Mouse (Mus musculus): Measurements from ENCODE around the gene Thnsl2.

Thnsl2 gene

DNA sequence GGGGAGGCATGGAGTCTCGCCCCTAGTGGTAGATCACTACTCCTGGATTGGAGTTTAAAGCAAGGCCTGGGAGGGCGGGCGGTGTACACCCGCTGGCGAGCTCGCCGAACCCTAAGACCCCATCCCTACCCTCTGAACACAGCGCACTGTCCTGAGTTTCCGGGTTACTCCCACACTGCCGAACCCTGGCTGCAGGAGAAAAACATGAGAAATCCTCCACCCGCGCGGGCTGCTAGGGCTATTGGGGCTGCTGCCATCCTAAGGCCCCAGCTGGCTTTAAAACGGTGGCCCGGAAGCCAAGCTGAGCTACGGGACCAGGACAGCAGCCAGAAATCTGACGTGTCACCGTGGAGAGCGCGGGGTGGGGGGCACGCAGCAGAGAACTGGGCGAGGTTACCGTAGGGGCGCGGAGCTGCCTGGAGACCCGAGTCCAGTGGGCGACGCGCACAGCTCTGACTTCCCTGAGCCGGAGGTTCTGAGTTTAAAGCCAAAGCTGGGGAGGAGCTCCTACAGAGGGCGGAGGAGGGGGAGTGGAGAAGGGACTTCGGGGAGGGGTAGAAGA lies at the start of gene Thnsl2:
Gene Thnsl2, minus strand, starts transcription at position 546 of the 562 bp plus-strand sequence.
- peak; percentile 67 for DNase-seq (ENCODE audit: low spot score)

DNA sequence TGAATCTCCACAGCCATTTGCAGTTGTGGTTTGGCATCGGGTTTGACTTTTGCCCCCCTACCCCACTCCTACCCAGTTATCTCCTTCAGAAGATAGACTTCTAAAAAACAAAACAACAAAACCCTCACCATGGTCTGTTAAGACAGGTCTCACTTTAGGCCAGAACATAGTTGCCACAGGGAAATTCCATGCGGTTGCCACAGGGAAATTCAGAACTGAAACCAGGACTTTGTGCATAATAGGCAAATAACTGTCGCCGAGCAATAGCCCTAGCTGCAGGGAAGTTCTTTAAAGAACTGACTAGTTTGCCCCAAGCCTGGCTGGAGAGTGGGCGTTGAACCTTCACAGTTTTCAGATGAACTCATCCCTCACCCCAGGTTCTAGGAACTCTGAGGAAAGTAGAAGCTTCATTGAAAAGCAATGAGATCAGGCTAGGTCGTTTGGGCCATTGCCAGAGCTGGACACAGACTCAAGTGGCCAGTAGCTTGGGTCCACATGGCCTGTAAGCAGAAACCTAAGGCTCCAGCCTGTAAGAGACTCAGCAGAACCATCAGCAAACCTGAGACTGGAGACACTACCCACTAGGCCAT lies 49.0 kb upstream of the Thnsl2 start:
- no peak for DNase-seq (ENCODE audit: low spot score)

DNA sequence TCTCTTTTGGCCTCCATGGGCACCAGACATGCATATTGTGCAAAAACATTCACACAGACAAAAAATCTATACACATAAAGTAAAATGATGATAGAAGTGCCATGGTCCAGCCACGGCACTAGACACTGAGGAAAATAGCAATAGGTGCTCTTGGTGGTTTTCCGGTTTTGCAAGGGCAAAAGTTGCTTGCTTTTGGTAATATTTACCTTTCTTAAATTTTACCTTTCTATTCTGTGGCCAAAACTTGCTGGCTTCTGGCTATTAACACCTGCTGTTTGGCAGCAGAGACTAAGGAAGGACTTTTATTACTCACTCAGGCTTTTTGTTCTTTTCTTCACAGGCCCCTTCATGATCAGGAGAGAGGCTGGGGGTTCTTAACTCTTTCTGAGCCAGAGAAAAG lies 46.3 kb upstream of the Thnsl2 start:
- no peak for DNase-seq (ENCODE audit: low spot score)

DNA sequence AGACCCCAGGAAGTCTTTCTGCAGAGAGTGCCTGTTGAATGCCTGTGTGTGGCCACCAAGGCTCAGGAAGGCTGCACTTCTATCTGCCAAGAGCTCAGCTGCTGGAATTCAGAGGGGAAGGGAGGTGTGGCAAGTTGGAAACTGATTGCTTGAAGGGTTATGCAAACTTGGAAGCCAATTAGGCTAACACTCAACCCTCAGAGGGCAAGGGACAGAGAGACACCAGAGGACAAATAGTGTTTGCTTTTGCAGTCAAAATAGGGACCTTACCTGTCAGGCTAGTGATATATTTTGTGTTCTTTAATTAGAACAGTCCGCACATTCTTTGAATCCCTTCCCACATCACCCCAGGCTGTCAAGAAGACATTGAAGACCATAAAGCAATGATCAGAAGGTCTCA lies 45.3 kb upstream of the Thnsl2 start:
- DNase-seq (ENCODE audit: low spot score) = no peak

DNA sequence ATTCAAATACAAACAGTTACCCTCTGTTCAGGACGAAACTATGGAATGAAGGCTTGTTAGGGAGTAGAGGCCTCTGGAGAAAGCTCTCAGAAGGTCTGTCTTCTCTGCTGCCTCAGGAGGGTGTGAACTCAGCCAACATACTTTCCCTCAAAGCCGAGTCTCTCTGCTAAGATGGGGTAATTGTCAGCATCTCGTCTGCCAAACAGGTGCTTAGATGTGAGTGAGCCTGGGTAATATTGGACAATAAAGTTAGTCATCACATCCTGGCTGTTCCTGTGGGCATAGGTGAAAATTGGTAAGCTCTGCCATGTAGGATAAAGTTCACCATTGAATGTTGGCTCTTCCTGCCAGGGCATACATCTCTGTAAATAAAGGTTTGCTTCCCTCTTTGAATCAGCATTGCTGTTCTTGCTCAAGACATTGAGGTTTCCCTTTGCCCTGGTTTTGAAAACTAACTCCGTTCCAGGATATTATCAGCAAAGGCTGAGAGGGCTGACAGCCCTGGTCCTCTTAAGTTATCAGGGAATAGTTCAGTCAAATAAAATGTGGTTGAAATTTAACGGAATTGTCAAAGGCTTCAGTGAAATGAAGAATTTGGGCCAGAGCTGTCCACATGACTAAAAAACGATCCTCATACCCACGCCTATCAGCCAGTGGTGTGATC lies 40.8 kb upstream of the Thnsl2 start:
- no peak for DNase-seq (ENCODE audit: low spot score)

DNA sequence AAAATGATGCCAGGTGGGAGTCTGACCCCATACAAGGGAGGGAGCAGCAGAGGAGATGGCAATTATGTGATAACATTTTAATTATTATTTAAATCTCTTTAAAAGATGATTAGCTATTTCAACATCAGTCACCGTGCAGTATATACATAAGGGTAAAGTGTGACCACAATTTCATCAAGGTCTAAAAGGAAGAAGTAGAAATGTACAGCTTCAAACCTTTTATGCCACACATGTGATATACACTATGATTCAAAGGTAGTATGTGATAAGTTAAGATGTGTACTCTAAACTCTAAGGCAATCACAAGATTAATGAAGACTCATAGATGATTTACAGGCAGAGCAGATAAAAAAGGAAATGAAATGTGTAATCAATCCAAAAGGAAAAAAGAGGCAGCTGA lies 36.4 kb upstream of the Thnsl2 start:
- DNase-seq (ENCODE audit: low spot score) = no peak

DNA sequence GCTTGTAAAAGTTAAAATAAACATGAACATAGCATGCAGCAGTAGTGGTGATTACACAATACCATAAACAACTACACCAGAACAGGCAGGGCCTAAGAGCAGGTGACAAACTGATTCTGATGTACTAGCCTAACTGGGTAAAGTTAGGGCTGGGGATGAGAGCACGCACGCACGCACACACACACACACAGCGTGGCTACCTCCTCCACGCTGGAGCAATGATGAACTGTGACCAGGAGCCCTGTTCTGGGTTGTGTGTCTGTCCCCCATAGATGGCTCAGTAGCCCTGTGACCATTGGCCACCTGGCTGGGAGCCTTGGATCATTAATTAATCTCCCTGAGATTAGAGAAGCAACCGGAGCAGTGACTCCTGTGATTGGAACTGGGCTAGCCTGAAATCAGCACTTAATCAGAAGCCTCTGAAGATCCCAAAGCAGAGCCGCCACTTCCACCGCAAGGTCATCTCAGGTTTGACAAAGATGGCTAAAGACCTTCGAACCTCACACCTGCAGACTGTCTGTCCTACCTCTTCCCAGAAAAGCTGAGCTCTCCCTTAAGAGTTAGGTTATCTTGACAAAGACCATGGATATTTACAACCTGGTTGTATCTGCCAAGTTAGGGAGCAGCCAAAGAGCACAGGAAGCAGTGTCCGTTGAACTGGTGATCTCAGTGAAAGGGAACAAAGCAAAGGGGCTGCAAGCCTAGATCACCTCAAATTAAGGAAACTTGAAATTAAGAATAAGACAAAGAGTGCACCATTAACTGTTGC lies 28.8 kb upstream of the Thnsl2 start:
- no peak for DNase-seq (ENCODE audit: low spot score)

DNA sequence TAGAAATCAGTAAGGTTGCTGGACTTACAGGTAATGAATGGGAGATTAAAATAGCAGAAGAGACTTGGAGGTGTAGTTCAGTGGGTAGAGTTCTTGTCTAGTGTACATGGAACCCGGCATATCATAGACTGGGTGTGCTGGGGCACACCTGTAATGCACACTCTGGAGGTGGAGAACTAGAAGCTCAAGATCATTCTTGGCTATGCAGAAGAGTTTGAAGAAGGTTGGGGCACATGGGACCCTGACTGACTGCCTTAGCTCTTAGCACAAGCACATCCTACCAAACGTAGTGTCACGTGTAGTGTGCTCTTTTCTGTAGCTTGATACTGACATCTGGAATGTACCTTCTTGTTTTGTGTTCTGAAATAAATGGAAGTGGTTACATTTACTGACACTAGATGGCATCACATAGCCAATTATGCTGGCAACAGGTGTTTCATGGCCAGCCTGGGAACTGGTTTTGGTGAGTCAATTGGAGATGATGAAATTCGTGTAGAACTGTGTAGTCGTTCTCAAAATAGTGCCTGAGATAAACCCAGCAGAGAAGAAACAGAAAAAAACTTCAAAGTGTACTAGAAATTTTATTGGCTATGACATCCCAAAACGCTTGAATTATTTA lies 22.4 kb upstream of the Thnsl2 start:
- DNase-seq (ENCODE audit: low spot score) = no peak

DNA sequence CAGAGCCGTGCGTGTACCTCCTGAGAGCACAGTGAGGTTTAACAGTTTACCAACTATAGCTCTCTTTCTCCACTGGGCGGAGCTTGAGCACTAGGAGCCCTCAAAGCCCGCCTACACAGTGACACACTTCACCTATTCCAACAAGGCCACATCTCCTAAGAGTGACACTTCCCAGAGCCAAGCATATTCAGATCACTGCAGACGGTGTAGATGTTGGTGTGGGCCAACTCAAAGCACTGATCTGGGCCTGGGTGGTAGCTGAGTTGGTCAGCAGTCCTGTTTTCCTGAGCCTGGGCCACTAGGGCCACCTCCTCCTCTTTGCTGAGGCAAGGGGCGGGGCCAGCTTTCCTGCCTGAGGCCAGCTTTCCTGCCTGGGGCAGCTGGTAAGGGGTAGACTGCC lies 20.2 kb upstream of the Thnsl2 start:
- DNase-seq (ENCODE audit: low spot score) = no peak

DNA sequence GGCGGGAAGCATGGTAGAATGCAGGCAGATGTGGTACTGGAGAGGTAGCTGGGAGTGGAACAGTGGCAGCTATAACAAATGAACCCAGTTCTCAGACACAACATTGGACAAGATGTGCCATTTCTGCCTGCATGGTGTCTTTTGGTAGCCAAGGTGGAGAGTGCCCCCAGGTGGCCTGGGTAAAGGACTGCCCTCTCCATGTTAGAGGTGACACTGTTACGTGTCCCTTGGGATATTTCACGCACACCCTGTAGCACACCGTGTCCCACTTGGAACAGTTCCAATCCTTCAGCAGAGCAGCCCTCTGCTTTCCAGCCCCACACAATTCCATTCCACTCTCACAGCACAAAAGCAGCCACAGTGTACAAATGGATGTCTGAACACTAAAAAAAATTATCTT lies 18.0 kb upstream of the Thnsl2 start:
- DNase-seq (ENCODE audit: low spot score) = no peak

DNA sequence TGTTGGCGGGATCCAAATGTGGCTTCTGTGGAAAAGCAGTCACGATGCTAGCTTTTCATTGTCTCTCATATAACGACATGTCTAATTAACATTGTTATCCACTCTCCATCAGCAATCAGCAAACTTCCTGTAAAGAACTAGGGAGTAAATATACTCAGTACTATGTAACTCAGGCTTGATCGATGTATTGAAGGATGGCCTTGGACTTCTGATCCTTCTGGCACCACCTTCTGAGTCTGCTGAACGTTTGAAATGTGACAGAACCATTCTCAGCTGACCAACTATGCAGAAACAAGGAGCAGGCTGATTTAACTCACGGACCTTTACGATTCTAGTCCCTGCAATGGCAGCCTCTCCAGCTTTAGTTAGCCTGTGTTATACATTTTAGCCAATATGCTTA lies 17.1 kb upstream of the Thnsl2 start:
- DNase-seq (ENCODE audit: low spot score) = no peak

DNA sequence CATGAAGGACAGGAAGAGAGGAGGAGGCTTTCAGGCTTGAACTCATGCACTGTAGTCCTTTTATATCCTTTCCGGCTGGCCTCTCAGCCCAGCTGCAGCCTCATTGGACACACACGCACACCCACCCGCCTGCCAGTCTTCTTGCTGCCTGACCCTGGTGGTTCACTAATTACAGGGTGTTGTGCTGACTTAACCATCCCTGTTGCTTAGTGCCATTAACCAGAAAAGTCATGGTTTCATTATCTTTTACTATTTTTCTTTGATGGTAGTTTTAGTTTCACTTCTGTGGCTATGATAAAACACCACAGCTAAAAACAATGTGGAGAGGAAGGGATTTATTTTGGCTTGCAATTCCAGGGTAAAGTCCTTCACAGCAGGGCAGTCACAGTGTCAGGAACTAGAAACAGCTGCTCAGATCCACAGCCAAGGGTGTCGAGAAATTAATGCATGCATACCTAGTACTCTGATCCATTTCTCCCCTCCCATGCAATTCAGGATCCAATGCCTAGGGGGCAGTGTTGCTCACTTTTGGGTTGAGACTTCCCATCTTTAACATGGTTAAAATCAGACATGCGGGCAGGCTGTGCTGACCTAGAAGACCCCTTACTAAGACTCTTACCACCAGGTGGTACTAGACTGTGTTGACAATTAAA lies 12.6 kb upstream of the Thnsl2 start:
- no peak for DNase-seq (ENCODE audit: low spot score)

DNA sequence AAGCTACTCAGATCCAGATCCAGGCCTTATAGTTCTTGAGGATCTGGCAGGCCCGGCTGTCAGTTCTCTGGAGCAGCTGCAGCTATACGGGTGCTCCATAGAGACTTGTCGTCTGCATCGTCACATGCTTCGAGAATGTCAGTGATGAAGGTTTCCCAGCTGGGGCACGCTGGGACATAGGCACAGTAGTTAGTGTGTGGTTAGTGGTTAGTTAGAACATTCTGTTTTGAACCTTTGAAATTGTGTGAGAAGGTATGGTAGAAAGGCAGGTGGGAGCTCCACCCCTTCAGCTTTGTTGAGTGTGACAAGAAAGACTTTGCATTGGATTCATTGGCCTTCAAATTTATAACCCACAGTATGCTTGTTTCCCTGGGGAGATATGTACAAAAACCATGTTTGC lies 10.6 kb upstream of the Thnsl2 start:
- DNase-seq (ENCODE audit: low spot score) = no peak

DNA sequence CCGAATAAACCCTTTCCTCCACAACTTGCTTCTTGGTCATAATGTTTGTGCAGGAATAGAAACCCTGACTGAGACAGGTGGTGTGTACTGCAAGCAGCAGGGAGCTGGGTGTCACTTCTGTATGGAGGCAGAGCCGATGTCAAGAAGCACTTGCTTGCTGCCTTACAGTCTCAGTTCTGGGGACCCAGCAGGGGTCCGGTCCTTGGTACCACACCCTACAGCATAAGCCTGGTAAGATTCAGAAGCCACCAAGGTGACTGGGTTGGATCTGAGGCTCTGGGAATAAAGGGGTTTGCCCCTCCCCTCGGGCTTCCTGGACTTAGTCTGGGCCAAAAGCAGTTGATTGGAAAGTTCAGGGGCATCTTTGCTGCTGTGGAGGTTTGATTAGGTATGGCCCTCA lies 9.2 kb upstream of the Thnsl2 start:
- DNase-seq (ENCODE audit: low spot score) = no peak

DNA sequence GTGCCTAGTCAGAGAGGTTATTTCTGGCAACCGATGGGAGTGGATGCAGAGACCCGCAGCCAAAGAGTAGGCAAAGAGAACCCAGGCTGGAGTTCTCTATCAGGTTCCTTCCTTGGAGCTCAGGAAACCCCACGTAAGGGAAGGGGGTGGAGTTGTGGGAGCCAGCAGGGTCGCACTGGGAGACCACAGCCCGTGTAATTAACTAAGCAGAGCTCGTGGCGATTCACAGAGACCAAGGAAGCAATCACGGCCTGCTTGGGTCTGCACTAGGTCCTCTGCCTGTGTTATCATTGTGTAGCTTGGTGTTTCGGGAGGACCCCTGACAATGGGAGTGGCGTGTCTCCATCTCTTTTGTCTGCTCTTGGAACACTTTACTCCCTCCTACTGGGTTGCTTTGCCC lies 6.9 kb upstream of the Thnsl2 start:
- DNase-seq (ENCODE audit: low spot score) = no peak

DNA sequence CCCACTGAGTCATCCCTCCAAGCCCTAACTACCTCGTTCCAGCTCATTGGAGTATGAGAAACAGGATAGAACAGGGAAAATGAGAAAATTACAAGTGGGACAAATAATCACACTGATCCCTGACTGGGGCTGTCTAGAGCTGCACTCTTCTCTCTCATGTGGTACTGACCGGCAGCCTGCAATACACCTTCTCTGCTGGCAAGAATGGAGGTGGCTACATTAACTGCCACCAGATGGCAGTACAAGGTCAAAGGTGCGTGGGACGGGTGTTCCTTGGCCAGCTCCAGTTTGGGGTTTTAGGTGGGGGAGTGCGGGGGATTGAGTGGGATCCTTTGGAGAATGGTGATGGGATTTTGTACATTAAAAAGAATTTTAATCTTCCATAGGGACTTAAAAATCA lies 5.3 kb upstream of the Thnsl2 start:
- DNase-seq (ENCODE audit: low spot score) = peak; percentile 31

DNA sequence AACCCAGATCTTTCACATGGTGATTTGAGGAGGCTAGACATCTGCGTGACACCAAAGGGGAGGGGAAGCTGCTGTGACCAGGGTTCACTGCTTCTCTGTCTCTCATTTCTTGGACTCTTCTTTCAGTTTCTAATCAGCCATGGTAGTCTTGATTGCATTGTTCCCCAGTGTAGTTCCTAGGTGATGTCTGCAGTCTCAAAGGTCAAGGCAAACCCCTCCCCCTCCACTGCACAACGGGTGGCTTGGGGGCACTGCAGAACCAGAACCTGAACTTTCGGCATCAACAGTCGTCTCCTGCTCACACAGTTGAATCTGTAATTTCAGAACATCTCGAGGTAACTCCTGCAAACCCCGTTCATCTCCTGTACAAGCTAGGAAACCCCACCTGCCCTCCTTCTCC lies 4.1 kb upstream of the Thnsl2 start:
- no peak for DNase-seq (ENCODE audit: low spot score)

DNA sequence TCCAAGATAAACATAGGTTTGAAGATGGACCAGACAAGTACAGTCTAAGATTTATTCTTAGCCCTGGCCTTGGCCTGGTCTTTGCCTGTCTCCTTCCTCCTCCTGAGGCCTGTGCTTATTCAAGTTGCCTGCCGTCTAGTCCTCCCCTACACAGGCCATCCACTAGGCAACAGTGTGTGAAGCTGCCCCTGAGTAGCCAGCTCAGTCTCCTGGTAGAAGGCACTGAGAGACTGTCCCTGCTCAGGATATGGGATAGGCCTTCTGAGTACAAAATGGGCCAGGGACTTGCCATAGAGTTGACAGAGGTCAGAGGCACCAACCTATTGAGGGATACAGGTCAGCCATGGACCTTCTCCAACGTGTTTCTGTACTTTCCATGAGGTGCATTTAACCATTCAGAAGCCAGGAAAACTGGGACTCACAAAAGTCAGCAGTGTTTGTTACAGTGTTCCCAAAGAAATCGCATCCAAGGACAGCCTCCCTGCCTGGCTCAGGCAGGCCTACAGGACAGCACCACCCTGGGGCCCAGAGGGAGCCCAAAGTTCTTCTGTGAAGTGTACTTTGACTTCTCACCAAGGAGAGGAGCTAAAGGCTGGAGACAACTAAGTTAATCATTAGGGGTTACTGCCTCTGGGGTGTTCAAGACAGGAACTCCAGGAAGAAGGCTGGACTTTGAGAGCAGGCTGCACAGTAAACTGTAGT lies 1.2 kb upstream of the Thnsl2 start:
- no peak for DNase-seq (ENCODE audit: low spot score)

DNA sequence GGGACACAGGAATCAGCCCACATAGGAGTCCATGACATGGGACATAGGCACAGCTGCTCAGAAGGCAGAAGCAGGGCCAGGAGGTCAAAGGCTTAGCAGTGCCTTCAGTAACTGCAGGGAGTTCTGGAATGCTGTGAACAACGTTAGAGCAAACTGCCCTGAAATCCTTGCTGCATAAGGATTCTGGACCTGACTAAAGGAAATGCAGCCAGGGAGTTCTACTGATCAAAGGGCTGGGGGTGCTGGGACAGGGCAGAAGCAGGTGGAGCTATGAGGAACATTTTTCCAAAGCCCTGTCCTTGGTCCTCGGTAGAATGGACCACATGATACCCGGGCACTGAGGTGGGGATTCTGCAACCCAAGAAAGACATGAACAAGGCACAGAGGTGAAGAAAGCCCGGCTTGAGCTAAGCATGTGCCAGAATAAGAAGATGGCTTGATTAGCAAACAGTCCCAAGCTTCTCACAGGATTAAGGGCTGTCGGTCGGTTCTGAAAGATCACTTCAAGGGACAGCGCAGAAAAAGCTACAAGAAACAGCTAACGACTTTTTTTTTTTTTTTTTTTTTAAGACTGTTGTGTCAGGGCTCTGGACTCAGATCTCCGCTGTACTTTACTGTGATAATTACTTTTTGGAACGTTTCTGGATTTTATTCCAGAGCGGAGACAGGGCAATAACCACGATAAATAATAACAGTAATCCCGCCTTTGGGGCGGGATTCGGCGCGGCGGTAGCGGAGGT lies 915 bp downstream of the Thnsl2 start:
- DNase-seq (ENCODE audit: low spot score) = no peak

DNA sequence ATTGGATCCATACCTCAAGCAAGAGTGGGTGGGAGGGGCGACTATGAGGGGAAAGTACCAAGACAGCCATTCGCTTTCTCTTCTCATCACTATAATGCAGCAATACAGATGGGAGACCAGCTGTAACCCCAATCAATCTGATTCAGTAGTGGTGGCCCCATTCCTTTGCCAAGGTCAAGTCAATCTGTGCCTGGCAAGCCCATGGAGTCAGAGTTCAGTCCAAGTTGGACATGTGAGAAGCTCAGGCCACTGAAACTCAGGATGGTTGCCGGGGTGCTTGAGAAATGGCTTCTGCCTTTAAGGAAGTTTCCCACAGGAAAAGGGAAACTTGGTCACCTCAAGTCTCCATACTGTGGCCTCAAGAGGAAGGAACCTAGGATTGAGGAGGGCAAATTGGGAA lies 9.2 kb downstream of the Thnsl2 start:
- no peak for DNase-seq (ENCODE audit: low spot score)

DNA sequence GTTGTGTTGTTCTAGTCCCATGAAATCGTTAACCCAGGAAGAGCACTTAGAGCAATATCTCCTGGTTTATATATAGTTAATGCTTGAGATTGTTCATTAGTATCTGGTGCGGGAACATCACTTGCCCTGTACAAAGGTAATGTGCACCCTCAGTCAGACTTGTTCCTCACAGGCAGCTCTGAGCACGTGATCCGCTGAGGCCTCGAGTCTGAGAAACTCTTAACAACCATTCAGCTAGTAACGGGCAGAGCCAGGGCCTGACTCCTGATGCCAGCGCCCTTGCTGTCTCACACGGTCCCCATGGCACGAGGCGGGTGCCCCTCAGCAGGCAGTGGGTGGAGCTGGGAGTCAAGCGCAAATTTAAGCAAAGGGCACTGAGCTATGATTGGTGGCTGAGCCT lies 10.7 kb downstream of the Thnsl2 start:
- no peak for DNase-seq (ENCODE audit: low spot score)

All from ovary, postnatal 14 days (tissue).